Mouse (Mus musculus) lung, postnatal 0 days (tissue): ENCODE data around the gene Gmcl1. TPM values are rescaled to one million over a fixed set of nuclear protein-coding genes. Genes with fewer than 3 reads are reported as not detected.

Experiments
- ATAC-seq: fragments of 200-750 bp; cut with Nextera tagmentation; 2 replicates; pipeline ENCODE4 v1.8.0; 2017; ENCODE audit warnings: moderate library complexity
- DNase-seq: peaks from one replicate; pipeline ENCODE4 v3.0.0-alpha.2; 2016; ENCODE audit warnings: low spot score
- H3K27ac ChIP-seq: fragments of 300-500 bp; sonication (generic); 2 replicates; pipeline ENCODE4 v1.5.1; 2014; ENCODE audit warnings: antibody characterized with exemption, mild to moderate bottlenecking, low read length, mixed read lengths
- H3K27me3 ChIP-seq: fragments of 300-500 bp; sonication (generic); replicated peaks from 2 replicates; pipeline ENCODE4 v1.6.1; 2014; ENCODE audit warnings: low read length, mixed read lengths; ENCODE audit not compliant: insufficient read depth
- H3K36me3 ChIP-seq: fragments of 300-500 bp; sonication (generic); 2 replicates; pipeline ENCODE4 v1.6.1; 2014; ENCODE audit warnings: low read length, mixed read lengths; ENCODE audit not compliant: insufficient read depth
- H3K4me1 ChIP-seq: fragments of 300-500 bp; sonication (generic); 2 replicates; pipeline ENCODE4 v1.6.1; 2014; ENCODE audit warnings: antibody characterized with exemption, low read depth, low read length, mixed read lengths; ENCODE audit not compliant: insufficient read depth
- H3K4me2 ChIP-seq: fragments of 300-500 bp; sonication (generic); replicated peaks from 2 replicates; pipeline ENCODE4 v1.6.1; 2014; ENCODE audit warnings: low read depth, mild to moderate bottlenecking, low read length, moderate library complexity, mixed read lengths
- H3K4me3 ChIP-seq: fragments of 300-500 bp; sonication (generic); 2 replicates; pipeline ENCODE4 v1.5.1; 2014; ENCODE audit warnings: low read depth, low read length
- H3K9ac ChIP-seq: fragments of 300-500 bp; sonication (generic); replicated peaks from 2 replicates; pipeline ENCODE4 v1.6.1; 2014; ENCODE audit warnings: low read depth, mild to moderate bottlenecking
- H3K9me3 ChIP-seq: fragments of 300-500 bp; sonication (generic); 2 replicates; pipeline ENCODE4 v1.6.1; 2016; ENCODE audit warnings: low read length, mixed read lengths
- CTCF ChIP-seq: IDR thresholded peaks from 2 replicates; pipeline ENCODE4 v1.5.1; 2016; ENCODE audit warnings: antibody characterized with exemption, mild to moderate bottlenecking
- EP300 ChIP-seq: IDR thresholded peaks from 2 replicates; pipeline ENCODE4 v1.6.1; 2016; ENCODE audit warnings: antibody characterized with exemption, mild to moderate bottlenecking, control low read depth
- WGBS: fragments of 180-500 bp; shearing (Covaris S2); extraction: QIAGEN DNeasy Blood & Tissue Kit; methylation state at CpG from one replicate; pipeline ENCODE4 v1.1.7; 2014; 5-methylcytosine and 5-hydroxymethylcytosine counted together
- polyA plus RNA-seq: library from polyadenylated mRNA; unstranded; fragments of >200 nt; fragmentation: Nextera tagmentation; extraction: Ambion mirVana; gene quantifications from 2 replicates; pipeline ENCODE4 v1.2.1, GENCODE M21; 2015

The Gmcl1 gene
- polyA plus RNA-seq, 1 experiment from 2014 or later = 12.2 TPM

GRCm38 (mm10) chr6:86644775-86645400 is 88.3 kb downstream of the Gmcl1 start:
- no peak overlapping the region for H3K4me2 ChIP-seq
- H3K27me3 ChIP-seq = no peaks in the 10 kb centered on the region
- 68% methylated on average over 3 of the region's 3 CpGs for WGBS
- ATAC-seq (no peak), DNase-seq (no peak)
- no peak overlapping the region for H3K9ac ChIP-seq
- peaks cover 6% of the 10 kb centered on the region for H3K36me3 ChIP-seq
- no peak for TF ChIP-seq CTCF
- no peak for TF ChIP-seq EP300
- no peaks in the 10 kb centered on the region for H3K9me3 ChIP-seq
- no peak overlapping the region for H3K4me3 ChIP-seq
- H3K27ac ChIP-seq = no peak overlapping the region
- H3K4me1 ChIP-seq = no peaks in the 10 kb centered on the region

Other genes starting within 250 kb of the Gmcl1 start
- gene Pcbp1, start 207.1 kb downstream of the Gmcl1 start, polyA plus RNA-seq = 317 and 353 TPM in 2 replicates
- 4.4 and 4.6 TPM in 2 replicates for gene Asprv1, start 105.2 kb downstream of the Gmcl1 start, polyA plus RNA-seq
- 16.4 and 17.2 TPM in 2 replicates for gene Mxd1, start 64.2 kb downstream of the Gmcl1 start, polyA plus RNA-seq
- gene Snrnp27, start 48.9 kb downstream of the Gmcl1 start, polyA plus RNA-seq = 91.2 and 95.5 TPM in 2 replicates
- 167 and 208 TPM in 2 replicates for gene Anxa4, start 60.2 kb upstream of the Gmcl1 start, polyA plus RNA-seq
- gene Aak1, start 116.1 kb upstream of the Gmcl1 start, polyA plus RNA-seq = 5.5 and 6.3 TPM in 2 replicates